Mouse (Mus musculus) myocyte (in vitro differentiated cells): ENCODE data around the gene Pdzd8. TPM values are rescaled to one million over a fixed set of nuclear protein-coding genes. Genes with fewer than 3 reads are reported as not detected.

Experiments used
- H3K27me3 ChIP-seq: one replicate; pipeline ENCODE4 v1.6.1; 2011; ENCODE audit not compliant: control insufficient read depth, insufficient read depth, insufficient read length
- H3K36me3 ChIP-seq: one replicate; pipeline ENCODE4 v1.6.1; 2011; ENCODE audit not compliant: control insufficient read depth, insufficient read depth
- H3K4me2 ChIP-seq: one replicate; pipeline ENCODE4 v1.6.1; 2011; ENCODE audit warnings: low read depth, control low read depth
- H3K4me3 ChIP-seq: one replicate; pipeline ENCODE4 v1.5.1; 2011; ENCODE audit warnings: mild to moderate bottlenecking, control low read depth, moderate library complexity
- H3K79me2 ChIP-seq: one replicate; pipeline ENCODE4 v1.6.1; 2011; ENCODE audit not compliant: control insufficient read depth, insufficient read depth
- H3ac ChIP-seq: one replicate; pipeline ENCODE4 v1.6.1; 2011; ENCODE audit not compliant: control insufficient read depth, insufficient read length
- CEBPB ChIP-seq: IDR thresholded peaks from 2 replicates; pipeline ENCODE4 v1.6.1; 2011; ENCODE audit warnings: mild to moderate bottlenecking, moderate library complexity; ENCODE audit not compliant: poor library complexity, insufficient read depth, severe bottlenecking
- E2F4 ChIP-seq: IDR thresholded peaks from one replicate; pipeline ENCODE4 v1.6.1; 2011; ENCODE audit warnings: mild to moderate bottlenecking, control low read depth, moderate library complexity; ENCODE audit not compliant: insufficient read depth
- MAX ChIP-seq: IDR thresholded peaks from one replicate; pipeline ENCODE4 v1.6.1; 2011; ENCODE audit warnings: low read depth, mild to moderate bottlenecking, control low read depth
- MYOD1 ChIP-seq, 3 experiments: IDR thresholded peaks; one replicate each; pipeline ENCODE4 v1.6.1; 2011; ENCODE audit warnings: control low read depth in 2 of 3, low read depth in 2 of 3, mild to moderate bottlenecking in 2 of 3, moderate library complexity in 1 of 3; ENCODE audit not compliant: insufficient read length in 2 of 3, control insufficient read depth in 1 of 3
- MYOG ChIP-seq, 3 experiments: IDR thresholded peaks; one replicate each; pipeline ENCODE4 v1.6.1; 2011; ENCODE audit warnings: control low read depth in 2 of 3, low read depth in 2 of 3, mild to moderate bottlenecking in 2 of 3; ENCODE audit not compliant: insufficient read length in 2 of 3, control insufficient read depth in 1 of 3, insufficient read depth in 1 of 3
- POLR2A ChIP-seq: IDR thresholded peaks from one replicate; pipeline ENCODE4 v1.6.1; 2011; ENCODE audit warnings: low read depth, mild to moderate bottlenecking, control low read depth, moderate library complexity; ENCODE audit not compliant: insufficient read length
- POLR2AphosphoS2 ChIP-seq: IDR thresholded peaks from one replicate; pipeline ENCODE4 v1.6.1; 2011; ENCODE audit warnings: low read depth, control low read depth; ENCODE audit not compliant: insufficient read length
- REST ChIP-seq: IDR thresholded peaks from one replicate; pipeline ENCODE4 v1.6.1; 2011; ENCODE audit warnings: mild to moderate bottlenecking, control low read depth, moderate library complexity; ENCODE audit not compliant: insufficient read depth, insufficient read length
- SRF ChIP-seq: IDR thresholded peaks from one replicate; pipeline ENCODE4 v1.6.1; 2011; ENCODE audit warnings: low read depth; ENCODE audit not compliant: control insufficient read depth, insufficient read length
- TCF12 ChIP-seq: IDR thresholded peaks from one replicate; pipeline ENCODE4 v1.6.1; 2011; ENCODE audit warnings: mild to moderate bottlenecking, control low read depth; ENCODE audit not compliant: poor library complexity, insufficient read depth, severe bottlenecking
- TCF3 ChIP-seq: IDR thresholded peaks from one replicate; pipeline ENCODE4 v1.6.1; 2011; ENCODE audit warnings: low read depth, control low read depth; ENCODE audit not compliant: insufficient read length
- USF1 ChIP-seq: IDR thresholded peaks from one replicate; pipeline ENCODE4 v1.6.1; 2011; ENCODE audit warnings: low read depth, mild to moderate bottlenecking, control low read depth, moderate library complexity
- polyA plus RNA-seq: library from polyadenylated mRNA; unstranded; fragments of >200 nt; fragmentation: generic; extraction: Trizol; gene quantifications from one replicate; pipeline ENCODE4 v1.2.1, GENCODE M21; 2012; ENCODE audit warnings: missing spikeins

The Pdzd8 gene
- polyA plus RNA-seq, 1 experiment: 12.2 TPM

DNA sequence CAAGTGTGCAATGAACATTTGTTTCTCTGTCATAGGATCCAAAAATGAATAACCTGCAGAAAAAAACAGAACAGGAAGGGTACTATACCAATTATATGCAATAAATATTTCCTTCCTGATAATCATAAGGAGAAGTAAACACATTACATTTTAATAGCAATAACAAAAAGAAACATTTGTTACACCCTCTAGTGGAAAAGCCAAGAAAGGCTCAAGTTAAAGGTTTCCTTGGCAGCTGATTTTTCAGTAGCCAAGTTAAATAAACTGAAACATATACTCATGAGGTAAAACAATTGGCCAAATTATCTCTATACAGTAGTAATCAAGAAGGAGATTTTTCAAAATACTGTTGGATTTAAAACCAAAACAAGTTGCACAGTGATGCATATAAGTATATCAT lies 30.3 kb downstream of the Pdzd8 start:
- Histone ChIP-seq H3K27me3 (no peaks in the 10 kb centered on the region), H3ac (no peak overlapping the region), H3K79me2 (peaks cover 51% of the 10 kb centered on the region), H3K4me2 (no peak overlapping the region), H3K36me3 (no peaks in the 10 kb centered on the region), H3K4me3 (no peak overlapping the region)
- TF ChIP-seq MAX (no peak), E2F4 (no peak), POLR2AphosphoS2 (no peak), SRF (no peak), MYOG (IDR thresholded peaks at IDR 0.05; ENCODE audit: control insufficient read depth in 1 of 3, insufficient read depth in 1 of 3, insufficient read length in 2 of 3, low read depth in 2 of 3) (no peak), CEBPB (no peak), TCF3 (no peak), TCF12 (no peak), REST (no peak), POLR2A (no peak), MYOD1 (IDR thresholded peaks at IDR 0.05; ENCODE audit: control insufficient read depth in 1 of 3, insufficient read length in 2 of 3, low read depth in 2 of 3) (no peak), USF1 (no peak)

DNA sequence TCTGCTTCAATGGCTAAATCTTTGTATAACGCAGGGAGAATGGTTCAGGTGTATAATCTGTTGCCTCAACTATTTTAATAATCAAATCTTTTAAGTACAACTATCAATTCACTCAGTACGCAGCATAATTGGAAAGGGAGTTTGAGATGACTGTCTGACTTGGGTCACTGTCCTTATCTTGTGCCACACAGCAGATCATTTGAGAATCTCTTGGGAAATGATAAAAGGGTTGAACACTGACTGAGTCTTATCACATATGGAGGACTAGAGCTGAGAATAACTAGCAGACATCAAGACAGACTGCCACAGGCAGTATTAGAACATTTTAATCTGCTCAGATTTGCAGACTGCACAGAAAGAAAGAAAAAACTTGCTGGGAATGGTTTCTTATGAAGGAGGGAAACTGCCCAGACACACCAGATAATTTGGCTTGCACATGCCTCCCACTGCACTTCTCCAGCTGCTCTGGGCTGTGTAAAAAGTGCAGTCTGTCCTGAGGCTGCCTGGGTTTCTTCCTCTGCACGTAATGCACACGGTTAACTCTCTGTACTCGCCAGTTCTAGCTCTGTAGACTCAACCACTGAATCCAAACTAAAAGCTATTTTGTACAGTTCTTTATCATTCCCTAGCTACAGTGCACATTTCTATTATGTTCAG lies 53.3 kb downstream of the Pdzd8 start:
- peaks cover 11% of the 10 kb centered on the region for H3K36me3 ChIP-seq
- no peak overlapping the region for H3K4me3 ChIP-seq
- H3K4me2 ChIP-seq: no peak overlapping the region
- H3ac ChIP-seq: no peak overlapping the region
- H3K27me3 ChIP-seq: no peaks in the 10 kb centered on the region
- H3K79me2 ChIP-seq: no peaks in the 10 kb centered on the region
- TF ChIP-seq TCF12 (no peak), POLR2AphosphoS2 (peak; percentile 38)

DNA sequence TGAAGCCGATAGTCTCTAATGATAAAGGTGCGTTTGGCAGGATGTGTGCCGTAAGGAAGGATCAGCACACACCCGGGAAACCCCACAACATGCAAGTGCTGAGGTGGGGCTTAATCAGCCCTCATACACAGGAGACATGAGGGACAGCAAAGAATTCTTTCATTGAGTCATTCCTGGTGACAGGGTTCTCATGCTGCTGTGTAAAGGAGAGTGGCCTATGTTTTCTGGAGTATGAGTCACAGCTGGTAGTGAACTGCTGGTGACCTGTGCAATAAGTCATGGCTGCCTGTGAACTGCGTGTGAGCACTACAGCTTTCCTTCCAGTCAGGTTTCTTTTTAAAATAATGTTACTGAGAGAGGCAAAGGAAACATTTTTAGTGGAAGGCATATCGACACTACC lies 55.8 kb downstream of the Pdzd8 start:
- Histone ChIP-seq H3K4me3 (no peak overlapping the region), H3K79me2 (no peaks in the 10 kb centered on the region), H3K4me2 (no peak overlapping the region), H3K27me3 (no peaks in the 10 kb centered on the region), H3K36me3 (no peaks in the 10 kb centered on the region), H3ac (no peak overlapping the region)
- TF ChIP-seq MYOG (IDR thresholded peaks at IDR 0.05; ENCODE audit: control insufficient read depth in 1 of 3, insufficient read depth in 1 of 3, insufficient read length in 2 of 3, low read depth in 2 of 3): no peak
- TF ChIP-seq POLR2A: no peak
- no peak for TF ChIP-seq USF1
- TF ChIP-seq MAX: no peak
- no peak for TF ChIP-seq POLR2AphosphoS2
- no peak for TF ChIP-seq MYOD1 (IDR thresholded peaks at IDR 0.05; ENCODE audit: control insufficient read depth in 1 of 3, insufficient read length in 2 of 3, low read depth in 2 of 3)
- TF ChIP-seq REST: no peak
- TF ChIP-seq E2F4: no peak
- no peak for TF ChIP-seq TCF3
- TF ChIP-seq CEBPB: no peak
- TF ChIP-seq TCF12: no peak

DNA sequence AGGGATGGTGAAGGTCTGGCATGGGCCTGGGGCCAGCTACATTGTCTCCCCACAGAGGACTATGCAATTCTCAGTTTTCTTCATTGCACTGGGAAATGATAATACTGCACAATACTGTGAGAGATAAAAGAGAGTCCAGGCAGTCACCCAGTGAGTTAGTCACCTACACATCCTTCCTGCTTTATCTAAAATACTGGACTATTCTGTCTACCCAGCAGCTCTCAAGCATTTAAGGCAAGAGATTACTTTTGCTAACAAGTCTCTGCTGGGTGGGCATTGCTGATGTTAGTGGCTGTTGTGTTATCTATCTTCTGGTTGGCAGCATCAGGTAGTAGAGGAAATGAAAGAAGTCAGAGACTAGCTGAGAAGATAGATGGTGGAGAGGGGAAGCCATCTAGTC lies 56.5 kb downstream of the Pdzd8 start:
- H3K4me2 ChIP-seq: no peak overlapping the region
- H3K27me3 ChIP-seq: no peaks in the 10 kb centered on the region
- H3ac ChIP-seq: no peak overlapping the region
- TF ChIP-seq TCF3 (no peak), POLR2A (no peak), REST (no peak), USF1 (no peak), MAX (no peak), SRF (no peak), E2F4 (no peak), CEBPB (no peak), MYOG (IDR thresholded peaks at IDR 0.05; ENCODE audit: control insufficient read depth in 1 of 3, insufficient read depth in 1 of 3, insufficient read length in 2 of 3, low read depth in 2 of 3) (no peak), POLR2AphosphoS2 (no peak), TCF12 (no peak), MYOD1 (IDR thresholded peaks at IDR 0.05; ENCODE audit: control insufficient read depth in 1 of 3, insufficient read length in 2 of 3, low read depth in 2 of 3) (no peak)
- no peaks in the 10 kb centered on the region for H3K36me3 ChIP-seq
- H3K79me2 ChIP-seq: no peaks in the 10 kb centered on the region
- H3K4me3 ChIP-seq: no peak overlapping the region

DNA sequence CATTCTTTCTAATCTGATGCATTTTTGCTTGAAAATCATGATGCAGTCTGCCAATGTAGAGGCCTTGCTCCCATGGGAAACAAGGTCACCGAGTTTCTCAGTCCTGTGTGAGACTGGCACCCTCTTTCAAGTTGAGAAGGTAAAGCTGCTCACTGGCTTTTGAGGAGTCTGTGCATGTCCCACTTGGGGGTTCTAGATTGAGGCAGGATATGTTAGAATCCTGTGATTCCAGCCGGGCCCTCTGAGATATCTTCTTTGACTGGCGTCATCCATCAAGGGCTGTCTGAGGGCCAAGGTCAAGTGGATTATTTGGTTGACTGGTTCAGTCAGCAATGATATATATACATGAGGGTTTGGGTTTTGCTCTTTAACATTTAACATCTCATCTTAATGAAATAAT lies 63.6 kb downstream of the Pdzd8 start:
- Histone ChIP-seq H3K4me3 (no peak overlapping the region), H3K36me3 (no peaks in the 10 kb centered on the region), H3ac (no peak overlapping the region), H3K4me2 (no peak overlapping the region), H3K79me2 (no peaks in the 10 kb centered on the region), H3K27me3 (no peaks in the 10 kb centered on the region)
- TF ChIP-seq TCF3 (no peak), MYOD1 (IDR thresholded peaks at IDR 0.05; ENCODE audit: control insufficient read depth in 1 of 3, insufficient read length in 2 of 3, low read depth in 2 of 3) (no peak), CEBPB (no peak), POLR2A (no peak), E2F4 (no peak), REST (no peak), MYOG (IDR thresholded peaks at IDR 0.05; ENCODE audit: control insufficient read depth in 1 of 3, insufficient read depth in 1 of 3, insufficient read length in 2 of 3, low read depth in 2 of 3) (no peak), USF1 (no peak), TCF12 (no peak), MAX (no peak), POLR2AphosphoS2 (no peak), SRF (no peak)
